Comparison of ENCODE assay signal across 29 mouse cellular contexts in the genomic region with DNA sequence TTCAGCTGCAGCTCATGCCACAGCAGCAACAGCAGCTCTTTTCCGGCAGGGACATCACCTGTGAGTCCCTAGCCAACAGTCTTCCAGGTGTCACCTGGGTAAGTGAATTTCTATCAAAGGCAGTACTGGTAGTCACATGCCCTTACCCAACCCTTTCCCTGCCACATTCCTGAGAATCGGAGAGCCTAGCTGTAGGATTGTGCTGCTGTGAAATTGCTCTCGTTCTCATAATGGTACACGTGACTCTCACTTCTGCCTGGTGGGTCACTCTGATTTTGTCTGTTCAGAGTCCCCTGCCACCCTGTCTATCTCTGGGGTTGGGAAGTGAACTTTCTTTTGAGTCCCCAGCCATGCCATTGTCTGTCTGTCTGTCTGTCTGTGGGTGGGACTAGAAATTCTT.
DNase-seq lines count a peak whose midpoint lies in the region; ATAC-seq and TF ChIP-seq lines count a peak whose summit lies in the region.
"Had no signal": no experiment of that assay in that cellular context is flagged by ENCODE, and none has a peak within 500 bp of the region (broad histone marks: within the 10 kb centered on the region; RNA-seq: fewer than 3 reads in every experiment).

No protein-coding gene starts in this region.

- H3K9ac ChIP-seq in heart, embryonic 13.5 days: no peak overlapping the region
- no peak overlapping the region for H3K9ac ChIP-seq in lung, embryonic 14.5 days
- H3K9ac ChIP-seq: embryonic facial prominence, embryonic 15.5 days; forebrain, embryonic 13.5 days; hindbrain, embryonic 15.5 days; intestine, embryonic 15.5 days; limb, embryonic 15.5 days; liver, embryonic 13.5 days; neural tube, embryonic 13.5 days; stomach, embryonic 15.5 days had no signal

- no peaks in the 10 kb centered on the region for H3K36me3 ChIP-seq in heart, embryonic 13.5 days
- H3K36me3 ChIP-seq in lung, embryonic 14.5 days (ENCODE audit: insufficient read depth): no peaks in the 10 kb centered on the region
- H3K36me3 ChIP-seq: embryonic facial prominence, embryonic 10.5 days; embryonic facial prominence, embryonic 15.5 days; hindbrain, embryonic 15.5 days; intestine, embryonic 15.5 days; limb, embryonic 10.5 days; limb, embryonic 15.5 days; liver, embryonic 13.5 days; neural tube, embryonic 13.5 days; stomach, embryonic 15.5 days had no signal

- no peaks in the 10 kb centered on the region for H3K27me3 ChIP-seq in heart, embryonic 13.5 days (replicated peaks)
- H3K27me3 ChIP-seq in lung, embryonic 14.5 days (ENCODE audit: insufficient read depth, low read length): no peaks in the 10 kb centered on the region
- H3K27me3 ChIP-seq: embryonic facial prominence, embryonic 15.5 days; forebrain, embryonic 13.5 days; hindbrain, embryonic 15.5 days; intestine, embryonic 15.5 days; limb, embryonic 15.5 days; liver, embryonic 13.5 days; neural tube, embryonic 13.5 days; stomach, embryonic 15.5 days had no signal

- H3K4me2 ChIP-seq in heart, embryonic 13.5 days: peak overlapping the region; percentile 49
- H3K4me2 ChIP-seq in lung, embryonic 14.5 days: no peak overlapping the region
- H3K4me2 ChIP-seq: embryonic facial prominence, embryonic 15.5 days; forebrain, embryonic 13.5 days; hindbrain, embryonic 15.5 days; intestine, embryonic 15.5 days; limb, embryonic 15.5 days; liver, embryonic 13.5 days; neural tube, embryonic 13.5 days; stomach, embryonic 15.5 days had no signal

- intact Hi-C loops in heart, postnatal 10 days (cut with DNase I): no loop called here

- H3K27ac ChIP-seq in heart, embryonic 13.5 days (replicated peaks): peak overlapping the region; percentile 45; the same call in 1 of the 2 replicates
- H3K27ac ChIP-seq in lung, embryonic 14.5 days (ENCODE audit: low read depth): no peak overlapping the region
- H3K27ac ChIP-seq: embryonic facial prominence, embryonic 10.5 days; embryonic facial prominence, embryonic 15.5 days; forebrain, embryonic 13.5 days; hindbrain, embryonic 15.5 days; intestine, embryonic 15.5 days; limb, embryonic 10.5 days; limb, embryonic 15.5 days; liver, embryonic 13.5 days; neural tube, embryonic 13.5 days; stomach, embryonic 15.5 days had no signal

- H3K9me3 ChIP-seq in heart, embryonic 13.5 days: no peaks in the 10 kb centered on the region
- H3K9me3 ChIP-seq in lung, embryonic 14.5 days (ENCODE audit: low read depth, low read length): no peaks in the 10 kb centered on the region
- H3K9me3 ChIP-seq: embryonic facial prominence, embryonic 10.5 days; embryonic facial prominence, embryonic 15.5 days; forebrain, embryonic 13.5 days; hindbrain, embryonic 15.5 days; intestine, embryonic 15.5 days; limb, embryonic 10.5 days; limb, embryonic 15.5 days; liver, embryonic 13.5 days; neural tube, embryonic 13.5 days; stomach, embryonic 15.5 days had no signal

- 33% methylated on average over 4 of the region's 4 CpGs for WGBS in heart, embryonic 13.5 days
- 45% methylated on average over 4 of the region's 4 CpGs for WGBS in lung, embryonic 14.5 days

- no peak overlapping the region for H3K4me3 ChIP-seq in heart, embryonic 13.5 days
- no peak overlapping the region for H3K4me3 ChIP-seq in lung, embryonic 14.5 days (ENCODE audit: low read depth, low read length)
- H3K4me3 ChIP-seq: embryonic facial prominence, embryonic 10.5 days; embryonic facial prominence, embryonic 15.5 days; forebrain, embryonic 13.5 days; hindbrain, embryonic 15.5 days; intestine, embryonic 15.5 days; limb, embryonic 10.5 days; limb, embryonic 15.5 days; liver, embryonic 13.5 days; neural tube, embryonic 13.5 days; stomach, embryonic 15.5 days had no signal

- no peak for DNase-seq in heart, adult 8-10 months (ENCODE audit: low spot score)
- DNase-seq in heart, postnatal 4 days: peak; percentile 5
- DNase-seq in heart, postnatal 10 days: no peak
- peak; percentile 7 for DNase-seq in lung, embryonic 14.5 days
- no peak for DNase-seq in lung, postnatal 4 days
- peak; percentile 44 for DNase-seq in retina, postnatal 1 day
- no peak for DNase-seq in layer of hippocampus, adult 9-10 months (ENCODE audit: low spot score)
- DNase-seq: adrenal gland, postnatal 25 days; B cell, adult 2 months; cerebellum, adult 18-20 months; cerebellum, postnatal 10 days; gastrocnemius, postnatal 14 days; kidney, adult 2 months; kidney, postnatal 10 days; layer of hippocampus, adult 9-11 months; liver, embryonic 13.5 days; lung, adult 18-20 months; lung, postnatal 10 days; right cerebral cortex, postnatal 25 days had no signal

- TF ChIP-seq CTCF in lung, embryonic 14.5 days (IDR thresholded peaks at IDR 0.05; ENCODE audit: low read depth): no peak

- no peak for ATAC-seq in heart, embryonic 13.5 days (ENCODE audit: extremely low read depth, insufficient number of reproducible peaks, low FRiP score, low TSS enrichment)
- ATAC-seq in lung, embryonic 14.5 days (ENCODE audit: insufficient read depth): no peak
- ATAC-seq: forebrain, embryonic 13.5 days; intestine, embryonic 15.5 days had no signal

- H3K4me1 ChIP-seq in heart, embryonic 13.5 days: peaks cover 50% of the 10 kb centered on the region
- no peaks in the 10 kb centered on the region for H3K4me1 ChIP-seq in lung, embryonic 14.5 days (ENCODE audit: insufficient read depth)
- H3K4me1 ChIP-seq: embryonic facial prominence, embryonic 15.5 days; intestine, embryonic 15.5 days; limb, embryonic 10.5 days; limb, embryonic 15.5 days; liver, embryonic 13.5 days; stomach, embryonic 15.5 days had no signal

Comparison
In these comparisons a context has a peak if more than half of its experiments do, and no peak if none do; other contexts are left out.
1. DNase-seq: peak in heart, postnatal 4 days (single experiment), lung, embryonic 14.5 days (single experiment) and retina, postnatal 1 day (single experiment); none in heart, adult 8-10 months (single experiment), heart, postnatal 10 days (0 of 2), lung, postnatal 4 days (0 of 2) and layer of hippocampus, adult 9-10 months (single experiment).